Mouse (Mus musculus) c-Kit-positive CD71-negative TER-119-negative erythroid progenitor cells, embryonic 14.5 days (primary cell): Measurements from ENCODE around the gene Gucy2g.

Experiments
- DNase-seq: peaks from one replicate; pipeline ENCODE4 v3.0.0-alpha.2; 2013; ENCODE audit warnings: low read depth

The Gucy2g gene

DNA sequence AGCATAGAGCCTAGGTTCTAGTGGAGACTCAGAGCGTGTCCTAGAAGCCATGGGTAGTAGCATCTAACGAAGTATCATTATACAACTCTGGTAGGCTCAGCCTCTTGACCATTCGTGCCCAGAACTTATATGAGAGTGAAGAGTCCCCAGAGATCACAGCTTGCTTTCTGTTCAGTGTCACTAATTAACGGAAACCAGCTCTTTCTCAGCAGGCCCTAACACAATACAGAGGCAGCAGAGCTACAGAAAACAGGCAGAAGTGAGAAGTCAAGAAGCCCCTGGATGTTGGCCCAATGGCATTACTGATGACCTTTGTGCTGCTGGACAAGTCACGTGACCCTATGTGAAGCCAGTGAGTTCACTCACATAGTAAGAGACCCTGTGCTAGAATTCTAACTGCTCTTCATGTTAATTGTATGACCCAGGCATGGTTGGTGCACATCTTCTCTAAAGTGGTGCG is at the start of gene Gucy2g:
Gene Gucy2g, minus strand, starts transcription at position 51 of the 460 bp plus-strand sequence.
- no peak for DNase-seq

DNA sequence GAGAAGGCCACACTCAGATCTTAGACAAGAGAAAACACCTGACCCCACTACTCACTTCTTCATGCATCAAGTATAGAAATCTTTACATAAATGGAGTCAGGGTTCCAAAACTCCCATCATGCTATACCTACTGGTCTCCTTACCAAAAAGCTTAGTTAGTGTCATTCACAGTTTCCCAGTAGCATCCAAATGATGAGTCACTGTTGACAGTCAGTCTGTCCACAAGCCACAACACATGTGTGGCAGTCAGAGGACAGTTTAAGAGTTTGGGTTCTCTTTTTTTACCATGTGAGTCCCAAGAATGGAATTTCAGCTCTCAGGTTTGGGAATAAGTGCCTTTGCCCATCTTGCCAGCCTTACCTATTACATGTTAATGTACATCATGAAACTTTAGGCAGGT is 47.9 kb upstream of the Gucy2g start:
- DNase-seq = no peak

DNA sequence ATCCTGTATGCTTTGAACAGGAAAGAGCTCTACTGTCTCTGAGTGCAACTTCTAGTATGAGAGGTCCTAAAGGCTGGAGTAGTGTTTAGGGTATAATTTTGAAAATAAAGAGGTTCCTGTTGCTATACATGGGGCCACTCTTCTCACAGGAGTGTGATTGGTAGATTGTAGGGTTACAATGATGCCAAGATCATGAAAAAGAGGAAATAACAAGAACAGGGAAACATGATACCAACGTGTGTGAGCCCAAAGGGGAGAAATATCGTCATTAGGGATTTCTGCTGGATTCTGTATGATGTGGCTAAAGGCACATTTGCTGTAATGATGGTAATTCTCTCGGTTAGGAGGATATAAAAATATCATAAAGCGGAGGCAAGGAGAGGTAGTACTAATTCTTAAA is 45.0 kb upstream of the Gucy2g start:
- DNase-seq = no peak

DNA sequence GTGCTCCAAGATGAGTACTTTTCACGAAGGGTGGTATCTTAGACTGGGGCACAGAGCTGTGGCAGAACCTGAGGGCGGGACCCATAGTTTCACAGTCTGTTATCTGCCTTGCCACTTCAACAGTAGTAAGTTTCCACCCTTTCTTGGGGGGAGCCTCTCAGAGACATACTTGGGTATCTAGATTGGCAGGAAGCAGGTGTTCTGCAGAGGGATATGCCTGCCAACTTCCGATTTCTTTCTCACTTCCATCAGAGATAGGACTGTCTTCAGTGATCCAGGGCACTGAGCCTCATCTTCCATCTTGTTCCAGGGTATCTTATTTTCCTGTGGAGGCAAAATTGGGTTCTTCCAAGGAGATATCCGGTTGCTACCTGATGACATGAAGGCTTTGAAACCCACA is 43.1 kb upstream of the Gucy2g start:
- peak; percentile 20 for DNase-seq

DNA sequence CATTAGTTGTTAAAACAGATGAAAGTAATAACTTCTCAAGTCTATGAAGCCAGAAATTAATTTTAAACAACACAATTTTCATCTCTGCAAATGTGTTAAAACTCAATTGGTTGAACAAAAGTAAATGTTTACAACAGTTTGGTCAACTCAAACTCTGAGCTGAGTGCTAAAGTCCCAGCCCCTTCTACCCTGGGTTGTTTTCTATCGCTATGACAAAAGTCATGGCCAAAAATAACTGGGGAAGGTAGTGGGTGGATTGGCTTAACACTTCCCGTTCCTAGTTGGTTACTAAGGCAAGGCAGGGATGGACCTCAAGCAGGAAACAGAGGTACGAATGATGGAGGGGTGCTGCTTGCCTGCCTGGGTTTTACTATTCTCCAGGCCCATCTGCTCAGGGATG is 35.7 kb upstream of the Gucy2g start:
- DNase-seq = no peak

DNA sequence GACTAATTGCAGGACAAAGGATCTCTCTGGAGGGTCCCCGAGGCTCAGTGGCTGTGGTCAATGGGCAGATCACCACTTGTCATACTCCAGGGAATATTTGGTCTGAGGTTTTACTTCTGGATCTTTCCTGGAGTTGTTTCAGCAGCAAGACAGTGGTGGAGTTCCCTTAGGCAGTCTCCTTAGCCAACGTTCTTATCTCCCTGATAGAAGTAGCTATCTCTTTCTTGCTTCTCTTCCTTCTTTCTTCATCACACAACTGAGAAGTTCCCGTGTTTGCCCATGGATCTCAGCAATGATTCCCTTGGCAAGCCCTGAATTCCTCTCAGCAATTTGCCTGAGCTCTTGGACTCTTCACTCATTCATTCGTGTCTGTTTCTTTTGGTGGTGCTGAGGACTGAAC is 35.1 kb upstream of the Gucy2g start:
- DNase-seq = no peak

DNA sequence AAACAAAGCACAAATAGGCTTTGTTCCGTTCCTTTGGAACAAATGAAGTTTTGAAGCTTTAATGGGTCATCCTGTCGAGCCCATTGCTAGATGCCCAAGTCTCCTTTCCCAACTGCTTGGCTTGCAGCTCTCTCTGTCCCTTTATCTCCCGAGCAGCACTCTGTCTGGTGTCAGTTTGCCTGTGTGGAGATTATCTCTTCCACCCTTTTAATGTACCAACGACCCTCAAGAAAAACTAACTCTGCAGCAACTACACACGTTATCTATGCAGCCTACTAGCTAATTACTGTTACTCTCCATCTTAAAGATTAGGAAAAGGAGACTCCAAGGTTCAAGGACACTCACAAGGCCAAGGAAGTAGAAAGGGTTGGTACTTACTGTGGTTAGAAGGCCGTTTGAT is 32.3 kb upstream of the Gucy2g start:
- DNase-seq = no peak

DNA sequence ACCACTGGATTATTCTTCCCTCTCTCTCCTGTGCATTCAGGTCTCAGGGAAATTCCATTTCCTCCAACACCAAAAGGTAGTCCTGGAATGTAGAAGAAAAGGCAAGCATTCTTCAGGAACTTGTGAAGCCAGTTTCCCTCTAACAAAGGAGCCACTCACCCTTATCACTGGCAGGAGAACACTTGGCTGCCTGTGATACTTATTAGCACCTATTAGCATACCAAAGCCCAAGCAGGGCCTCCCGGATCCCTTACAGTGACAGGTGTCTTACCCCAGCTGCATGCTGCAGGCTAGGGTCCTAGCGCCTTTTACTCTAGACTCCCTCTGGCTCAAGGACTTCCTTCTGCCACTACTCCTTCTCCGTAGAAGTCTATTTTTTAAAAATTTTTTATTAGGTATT is 30.4 kb upstream of the Gucy2g start:
- no peak for DNase-seq

DNA sequence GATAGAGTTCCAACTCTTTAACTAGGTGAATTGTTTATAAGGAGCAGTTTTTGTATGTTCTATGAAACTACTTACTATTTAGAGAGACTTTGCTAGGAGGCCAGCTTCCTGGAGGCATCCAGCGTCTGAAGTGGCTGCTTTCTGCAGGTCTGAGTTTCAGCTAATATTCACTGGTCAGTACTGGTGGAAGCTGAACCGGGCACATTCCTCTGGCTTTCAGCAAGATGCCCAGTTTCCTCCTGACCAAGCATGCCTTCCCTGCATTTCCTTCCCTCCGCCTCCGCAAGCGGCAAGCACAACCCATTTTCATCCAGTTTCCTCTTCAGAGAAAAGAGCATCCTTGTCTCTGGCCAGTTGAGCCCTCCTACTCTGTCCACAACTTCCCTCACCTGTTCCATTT is 28.0 kb upstream of the Gucy2g start:
- no peak for DNase-seq

DNA sequence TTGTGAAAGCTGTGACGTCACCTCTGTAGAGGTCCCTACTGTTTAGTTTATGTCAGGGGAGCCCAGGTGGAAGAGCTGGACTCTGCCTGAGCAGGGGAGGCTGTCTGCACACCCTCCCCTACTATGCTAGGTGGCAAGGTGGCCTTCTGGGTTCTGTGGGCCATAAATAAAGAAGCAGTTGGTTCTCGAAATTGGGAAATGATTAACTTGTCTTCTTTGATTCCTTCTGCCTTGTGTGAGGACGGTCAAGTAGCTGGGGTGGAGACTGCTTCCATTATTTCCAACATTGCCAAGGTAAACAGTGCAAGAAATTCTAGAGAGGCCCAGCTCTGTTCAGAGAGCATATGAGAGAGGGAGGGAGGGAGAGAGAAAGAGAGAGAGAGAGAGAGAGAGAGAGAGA is 27.1 kb upstream of the Gucy2g start:
- DNase-seq = no peak

DNA sequence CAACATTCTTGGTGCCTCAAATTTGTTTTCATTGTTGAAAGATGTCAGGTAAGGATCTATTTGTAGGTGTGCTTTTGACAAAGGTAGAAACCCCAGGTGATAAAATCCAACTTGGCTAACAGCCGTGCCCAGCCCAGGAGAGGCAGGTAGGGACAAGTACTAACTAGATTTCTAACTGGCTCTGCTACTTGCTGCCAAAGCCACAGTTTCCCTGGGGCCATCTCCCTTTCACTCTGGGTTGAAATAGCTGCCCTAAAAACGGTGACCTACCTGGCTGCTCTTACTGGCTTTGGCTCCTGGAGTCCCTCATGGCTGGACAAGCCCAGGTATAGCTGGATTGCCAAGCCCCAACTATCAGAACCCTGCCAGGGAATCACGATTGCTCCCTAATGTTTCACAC is 25.8 kb upstream of the Gucy2g start:
- DNase-seq = no peak

DNA sequence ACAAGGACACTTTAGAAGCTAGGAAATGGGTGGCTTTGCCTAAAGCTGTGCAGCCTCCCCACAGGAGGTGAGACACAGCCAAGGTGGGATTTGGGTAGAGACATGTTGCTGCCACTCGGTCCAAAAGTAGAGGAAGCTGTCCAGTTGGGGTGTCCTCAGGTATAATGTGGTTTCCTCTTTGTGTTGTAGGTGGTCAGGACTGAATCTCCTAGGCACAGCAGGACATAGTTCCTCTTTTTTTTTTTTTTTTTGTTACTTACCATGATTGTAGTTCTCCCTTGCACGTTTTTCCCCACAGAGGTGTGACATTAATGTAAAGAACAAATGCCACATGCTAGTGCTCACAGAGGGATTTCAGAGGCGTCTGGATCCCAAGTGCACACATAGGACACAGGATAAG is 24.2 kb upstream of the Gucy2g start:
- no peak for DNase-seq

DNA sequence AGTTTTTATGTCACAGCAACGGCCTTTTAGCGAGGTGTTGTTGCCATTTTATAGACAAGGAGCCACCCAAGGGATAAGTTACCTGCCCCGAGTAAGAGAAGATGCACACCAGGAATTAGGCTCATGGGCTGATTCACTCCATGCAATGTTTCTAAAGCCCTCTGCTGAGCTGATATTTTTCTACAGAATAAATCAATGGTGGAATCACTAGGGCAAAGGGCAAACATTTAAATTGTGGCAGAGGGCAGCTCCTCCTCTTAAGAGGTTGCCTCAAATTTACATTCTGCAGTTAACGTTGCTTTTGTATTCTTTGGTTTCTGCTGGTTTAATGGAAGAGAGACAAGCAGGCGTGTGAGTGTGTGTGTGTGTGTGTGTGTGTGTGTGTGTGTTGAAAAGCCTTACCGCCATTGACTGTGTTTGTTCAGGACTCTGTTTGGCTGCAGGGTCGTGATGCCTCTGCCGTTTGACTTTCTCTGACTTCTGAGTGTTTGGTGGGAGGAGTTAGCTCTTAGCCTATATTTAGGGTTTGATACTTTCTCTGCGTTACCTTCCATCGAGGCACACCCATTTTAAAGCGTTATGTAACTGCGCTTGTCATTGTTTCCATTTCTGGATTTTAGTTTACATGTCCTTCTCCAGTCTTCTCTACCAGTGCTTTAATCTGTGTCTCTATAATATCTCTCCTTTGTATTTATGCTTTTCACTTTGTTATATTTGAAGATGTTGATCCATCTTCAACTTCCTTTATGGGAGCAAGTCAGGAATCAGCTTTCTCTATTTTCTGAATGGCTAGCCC is 19.6 kb upstream of the Gucy2g start:
- DNase-seq = no peak

DNA sequence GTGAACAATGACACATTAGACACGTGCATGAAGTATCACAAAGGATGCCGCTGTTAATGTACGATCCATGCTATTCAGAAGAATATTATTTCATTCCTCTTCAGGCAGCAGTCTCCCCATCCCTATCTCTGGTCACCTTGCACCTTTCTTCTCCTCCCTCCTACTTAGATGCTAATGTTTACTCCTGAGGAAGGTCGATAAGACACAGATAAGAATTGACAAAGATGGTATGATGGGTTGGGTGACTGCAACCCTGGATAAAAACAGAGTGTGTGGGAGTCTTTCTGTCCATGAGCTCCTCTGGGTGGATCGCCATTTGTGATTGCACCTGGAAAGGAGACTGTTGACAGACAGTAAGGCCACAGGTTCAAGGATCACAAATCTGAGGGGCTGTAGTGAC is 17.5 kb upstream of the Gucy2g start:
- no peak for DNase-seq

DNA sequence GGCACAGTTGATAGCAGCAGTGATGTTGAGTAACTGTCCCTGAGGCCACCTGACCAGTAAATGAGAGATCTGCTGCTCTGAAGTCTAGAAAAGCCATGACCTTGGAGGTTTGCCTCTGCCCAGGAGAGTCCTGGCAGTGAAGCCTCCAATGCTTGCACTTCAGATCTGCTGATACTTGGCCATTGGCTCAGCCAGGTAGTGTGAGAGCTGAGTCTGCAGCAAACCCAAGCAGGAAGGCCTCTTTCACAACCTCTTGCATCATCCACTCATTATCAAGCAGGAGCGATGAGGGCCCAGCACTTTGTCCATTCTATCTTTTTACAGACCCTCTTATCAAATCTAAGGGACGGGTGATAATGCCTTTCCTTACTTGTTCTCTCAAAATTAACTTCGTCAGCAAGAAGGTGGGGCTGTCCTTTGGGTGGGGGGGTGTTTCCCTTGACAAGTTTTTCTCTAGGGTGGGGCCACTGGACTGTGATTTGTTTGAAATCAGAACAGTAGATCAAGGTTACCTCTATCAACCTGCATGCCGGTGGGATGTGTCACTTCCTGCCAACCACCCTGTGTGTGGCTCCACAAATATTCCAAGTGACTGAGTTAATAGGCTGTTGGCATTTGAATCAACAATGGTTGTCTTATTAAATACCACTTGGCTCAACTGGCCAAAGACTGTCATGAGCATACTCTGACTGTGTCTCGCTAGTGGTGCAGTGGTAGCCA is 16.8 kb upstream of the Gucy2g start:
- DNase-seq = no peak

DNA sequence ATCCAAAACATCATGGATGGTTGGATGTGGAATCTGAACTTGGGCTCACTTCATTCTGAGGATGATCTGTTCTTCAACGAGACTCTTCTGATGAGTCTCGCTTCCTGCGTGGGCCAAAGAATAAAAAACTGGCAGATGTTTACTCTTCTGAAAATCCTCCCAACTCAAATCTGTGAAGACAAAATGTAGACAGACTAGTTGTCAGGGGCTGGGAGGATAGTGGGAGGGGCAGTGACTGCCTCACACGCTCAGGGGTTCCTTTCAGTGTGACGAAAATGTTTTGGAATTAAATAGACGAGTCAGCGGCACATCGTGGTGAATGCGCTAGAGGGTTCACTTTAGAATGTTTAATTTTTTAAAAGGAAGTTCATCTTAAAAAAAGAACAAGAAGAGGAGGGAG is 15.1 kb upstream of the Gucy2g start:
- no peak for DNase-seq

DNA sequence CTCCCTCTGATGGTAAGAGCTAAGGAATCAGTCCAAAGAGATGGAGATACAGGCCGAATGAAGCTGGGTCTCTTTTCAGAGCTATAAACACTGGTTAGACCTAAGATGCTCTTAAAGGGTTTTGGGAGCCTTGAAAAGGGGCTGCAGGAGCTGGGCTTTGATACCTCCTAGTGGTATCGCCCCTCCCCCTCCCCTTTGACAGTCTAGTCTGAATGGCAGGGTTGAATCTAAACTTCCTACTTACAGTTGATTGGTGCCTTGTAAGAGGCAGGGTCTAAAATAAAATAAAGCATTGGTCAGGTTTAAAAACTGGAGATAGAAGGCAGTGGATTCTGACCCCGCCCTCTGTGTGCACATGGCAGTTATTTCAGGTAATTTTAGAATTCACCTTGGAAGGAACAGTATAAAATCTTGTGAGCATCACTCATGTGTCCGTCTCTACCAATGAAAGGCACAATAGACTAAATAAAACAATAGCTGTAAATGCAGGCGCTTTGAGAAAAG is 13.5 kb upstream of the Gucy2g start:
- peak; percentile 48 for DNase-seq

DNA sequence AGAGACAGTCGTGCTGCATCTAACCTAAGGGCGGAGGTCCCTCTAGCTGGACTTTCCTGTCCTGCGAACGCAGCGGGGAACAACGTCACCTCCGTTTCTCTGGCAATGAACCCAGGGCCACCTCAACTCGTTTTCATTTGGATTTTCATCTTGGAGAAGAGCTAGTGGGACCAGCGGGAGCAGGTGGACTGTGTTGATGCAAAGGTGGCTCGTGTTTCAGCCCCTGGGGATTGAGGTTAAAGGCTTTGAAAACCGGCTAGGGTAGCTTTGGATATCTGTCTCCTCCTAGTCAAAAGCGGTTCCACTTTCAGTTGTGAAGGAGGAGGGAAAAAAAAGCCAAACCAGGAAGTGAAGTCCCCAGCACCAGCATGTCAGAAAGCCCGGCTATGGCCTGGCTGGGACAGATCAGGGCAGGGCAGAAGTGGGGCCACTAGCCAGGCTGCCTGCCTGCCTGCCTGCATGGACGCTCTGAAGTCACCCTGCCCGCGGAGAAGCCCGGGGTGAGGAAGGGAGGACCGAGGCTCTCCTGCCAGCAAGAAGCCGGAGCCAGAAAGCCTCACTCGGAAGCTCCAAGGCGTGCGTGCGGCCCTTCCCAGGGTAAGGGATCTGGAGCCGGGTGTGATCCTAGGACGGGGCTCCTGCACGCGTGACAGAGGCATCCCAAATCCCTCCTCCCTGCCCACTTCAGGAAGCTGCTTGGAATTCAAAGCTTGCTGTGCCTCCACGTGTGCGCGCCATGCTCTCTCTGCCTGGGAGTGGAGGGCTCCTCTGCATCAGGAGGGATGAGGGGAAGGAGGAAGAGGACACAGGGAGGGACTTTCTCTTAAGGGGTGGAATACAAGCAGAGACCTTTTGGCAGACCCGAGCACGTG is 12.8 kb upstream of the Gucy2g start:
- DNase-seq = peak; percentile 54

DNA sequence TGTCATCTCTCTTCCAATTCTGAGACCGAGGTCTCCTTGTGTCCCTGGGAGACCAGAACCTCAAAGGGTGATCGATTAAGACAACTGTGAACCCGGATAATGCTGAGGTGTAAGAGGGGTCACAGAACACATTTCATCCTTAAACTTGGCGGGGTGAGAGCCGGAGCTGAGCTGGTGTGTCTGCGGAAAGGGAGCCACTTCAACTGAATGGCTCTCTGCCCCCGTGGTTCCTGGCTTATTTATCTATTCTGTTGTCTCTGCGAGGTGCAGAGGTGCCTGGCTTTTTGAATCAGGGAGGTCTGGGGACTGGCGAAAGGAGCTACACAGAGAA is 12.2 kb upstream of the Gucy2g start:
- no peak for DNase-seq

DNA sequence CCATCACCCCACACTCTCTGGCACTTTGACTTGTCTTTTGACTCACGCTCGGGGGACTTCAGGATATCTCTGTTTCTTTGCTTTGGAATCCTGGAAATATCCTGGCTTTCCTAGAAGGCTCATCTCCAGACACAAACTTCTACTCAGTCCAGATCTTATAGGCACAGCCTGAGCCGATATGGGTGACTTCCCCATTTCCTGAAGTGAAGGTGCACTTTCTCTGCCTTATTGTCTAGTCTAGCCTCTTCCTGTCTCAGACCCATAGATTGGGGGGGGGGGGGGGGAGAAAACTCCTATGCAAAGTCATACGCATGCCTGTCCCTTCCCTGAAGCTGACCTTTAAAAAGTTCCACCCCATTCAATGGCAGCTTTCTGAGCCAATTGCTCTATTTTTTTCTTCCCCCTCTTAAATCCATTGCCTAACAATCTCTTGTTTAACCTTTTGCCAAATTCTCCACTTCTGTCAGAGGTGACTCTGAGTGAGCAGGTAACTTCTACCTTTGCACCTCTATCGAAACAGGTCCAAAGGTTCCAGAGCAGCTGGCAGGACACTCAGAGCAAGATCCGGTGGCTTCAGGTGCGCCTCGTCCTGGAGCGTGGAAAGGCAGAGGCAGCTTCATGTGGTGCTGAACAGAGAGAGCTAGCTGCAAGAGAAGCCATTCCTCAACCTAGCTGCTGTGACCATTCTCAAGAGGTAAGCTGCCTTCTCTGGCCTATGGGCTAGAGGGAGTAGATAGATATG is 10.5 kb upstream of the Gucy2g start, which contains the start of gene Acsl5:
Gene Acsl5, plus strand, starts transcription at position 556 of the 742 bp plus-strand sequence.
- no peak for DNase-seq

DNA sequence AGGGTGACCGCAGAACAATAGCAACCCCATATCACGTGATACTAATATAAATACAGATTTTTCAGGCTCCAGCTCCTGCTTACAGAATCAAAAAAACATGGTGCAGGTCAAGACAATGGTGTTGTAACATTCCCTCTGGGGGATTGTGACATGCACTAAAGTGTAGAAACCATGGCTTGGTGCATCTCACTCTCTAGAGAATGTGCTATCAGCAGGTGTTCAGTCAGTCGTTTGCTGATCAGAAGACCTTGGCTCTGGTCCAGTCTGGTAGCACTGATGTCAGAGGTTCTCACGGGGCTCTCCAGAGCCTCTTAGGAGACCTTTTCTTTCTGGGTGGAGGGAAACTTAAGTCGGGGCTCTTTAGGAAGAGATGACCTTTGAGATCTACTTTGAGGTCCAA is 9.4 kb upstream of the Gucy2g start:
- DNase-seq = no peak

DNA sequence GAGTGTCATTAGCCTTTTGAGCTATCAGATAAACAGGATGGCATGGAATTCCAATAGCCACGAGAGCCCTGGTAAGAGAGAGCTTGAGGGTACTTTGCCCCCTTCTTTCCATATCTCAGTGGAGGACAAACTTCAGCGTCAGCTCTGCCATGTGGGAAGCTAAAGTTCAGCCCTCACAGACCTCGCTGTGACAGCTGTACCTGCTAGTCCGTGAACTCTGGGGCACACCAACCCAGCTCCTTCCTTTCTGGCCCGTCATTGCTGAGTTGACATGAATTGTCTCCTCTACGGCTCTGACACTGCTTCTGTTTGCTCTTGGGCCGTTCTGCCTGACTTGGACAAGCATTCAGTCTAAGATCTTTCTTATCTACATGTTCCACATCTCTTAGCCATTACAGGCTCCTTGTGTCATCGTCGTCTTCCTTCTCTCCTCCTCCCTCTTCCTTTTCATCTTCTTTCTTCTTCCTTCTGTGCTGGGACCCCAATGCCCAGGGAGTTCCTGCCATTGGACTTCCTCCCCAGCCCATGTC is 7.0 kb upstream of the Gucy2g start:
- DNase-seq = no peak
